Mouse (Mus musculus): Measurements from ENCODE around the gene Ddb2.
"Not testable (repeated sequence)": the region's sequence is repeated elsewhere in the genome, so short reads cannot be mapped to it uniquely, and the experiment has no call there.

The Ddb2 gene

DNA sequence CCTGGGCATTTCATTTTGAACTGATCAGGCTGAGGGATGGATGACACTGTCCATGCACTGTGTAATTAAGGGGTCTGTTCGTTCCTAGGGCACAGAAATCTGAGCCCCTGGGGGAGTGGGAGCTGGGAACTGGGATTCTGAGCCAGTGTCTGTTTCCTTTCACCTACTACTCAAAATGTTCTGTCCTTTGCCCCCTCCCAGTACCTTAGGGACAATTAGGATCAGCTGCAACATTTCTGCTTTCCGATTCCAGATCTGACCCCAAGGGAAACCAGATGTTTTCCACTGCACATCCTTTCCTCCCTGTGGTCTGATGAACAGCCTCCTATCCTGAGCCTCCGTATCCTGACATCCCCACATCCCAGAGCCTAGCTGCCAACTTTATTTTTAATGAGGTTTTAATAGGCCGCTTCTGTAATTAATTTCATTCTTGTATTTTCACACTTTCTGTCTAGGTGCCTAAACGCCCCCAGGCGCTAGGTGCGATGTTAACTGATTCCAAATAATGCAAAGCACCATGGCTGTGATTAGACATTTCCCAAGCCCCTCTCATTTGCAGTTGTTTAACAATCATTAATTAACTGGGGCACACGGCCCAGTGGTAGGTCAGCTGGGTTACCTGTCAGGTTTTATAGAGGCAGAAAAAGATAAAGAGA is 18.1 kb upstream of the Ddb2 start:
- no peak for DNase-seq

DNA sequence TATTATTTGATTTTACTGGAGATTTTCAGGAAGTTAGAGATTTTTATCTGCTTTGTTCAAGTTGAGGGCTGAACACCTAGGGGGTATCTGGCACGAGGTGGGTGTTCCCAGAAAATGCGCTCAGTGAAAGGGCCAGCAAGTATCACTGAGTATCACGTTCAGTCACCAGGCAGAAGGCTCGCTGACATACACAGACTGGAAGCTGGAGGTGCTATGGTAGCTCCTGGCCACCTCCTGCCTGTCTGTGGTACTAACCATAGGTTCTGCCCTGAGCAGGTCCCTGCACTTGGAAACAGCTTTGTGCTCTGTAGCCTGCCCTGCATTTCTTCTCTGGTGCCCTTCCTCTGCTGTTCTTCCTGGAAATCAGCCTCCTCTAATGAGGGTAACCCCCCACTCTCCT is 15.7 kb upstream of the Ddb2 start:
- DNase-seq: no peak

DNA sequence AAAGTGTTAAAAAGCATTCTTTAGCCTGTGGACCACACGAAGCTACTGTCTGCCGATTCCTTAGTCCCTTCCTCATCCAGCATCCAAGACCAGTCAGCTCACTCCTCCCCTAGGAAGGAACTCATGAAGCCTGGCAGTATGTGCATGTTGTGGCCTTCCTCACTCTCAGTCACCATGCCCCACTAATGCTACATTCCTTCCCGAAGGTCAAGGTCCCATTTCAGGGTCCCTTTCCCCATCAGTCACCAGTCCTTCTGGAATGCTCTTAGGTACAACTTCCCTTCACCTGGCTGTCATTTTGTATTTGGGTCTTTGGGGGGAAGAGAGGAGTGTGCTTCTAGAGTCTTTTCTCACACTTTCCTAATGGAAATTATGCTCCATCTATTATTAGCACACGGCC is 15.2 kb upstream of the Ddb2 start:
- DNase-seq: no peak

DNA sequence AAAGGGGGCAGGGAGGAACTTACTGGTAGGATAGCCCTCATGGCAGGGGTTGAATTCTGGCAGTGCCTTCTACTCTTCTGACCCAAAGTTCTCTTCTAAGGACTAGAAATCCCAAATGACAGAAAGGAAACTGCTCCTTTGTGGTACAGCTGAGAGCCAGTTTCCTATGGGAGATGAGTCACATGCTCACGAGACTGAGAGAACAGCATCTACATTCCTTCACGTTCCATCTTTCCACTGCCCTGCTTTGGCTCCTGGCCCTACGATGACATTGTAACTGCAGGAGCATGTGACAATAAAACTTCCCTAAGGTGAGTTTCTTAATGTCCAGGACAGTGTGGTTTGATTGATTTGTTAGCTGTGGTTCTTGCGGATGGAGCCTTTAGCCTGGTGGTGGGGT is 11.6 kb upstream of the Ddb2 start:
- no peak for DNase-seq

DNA sequence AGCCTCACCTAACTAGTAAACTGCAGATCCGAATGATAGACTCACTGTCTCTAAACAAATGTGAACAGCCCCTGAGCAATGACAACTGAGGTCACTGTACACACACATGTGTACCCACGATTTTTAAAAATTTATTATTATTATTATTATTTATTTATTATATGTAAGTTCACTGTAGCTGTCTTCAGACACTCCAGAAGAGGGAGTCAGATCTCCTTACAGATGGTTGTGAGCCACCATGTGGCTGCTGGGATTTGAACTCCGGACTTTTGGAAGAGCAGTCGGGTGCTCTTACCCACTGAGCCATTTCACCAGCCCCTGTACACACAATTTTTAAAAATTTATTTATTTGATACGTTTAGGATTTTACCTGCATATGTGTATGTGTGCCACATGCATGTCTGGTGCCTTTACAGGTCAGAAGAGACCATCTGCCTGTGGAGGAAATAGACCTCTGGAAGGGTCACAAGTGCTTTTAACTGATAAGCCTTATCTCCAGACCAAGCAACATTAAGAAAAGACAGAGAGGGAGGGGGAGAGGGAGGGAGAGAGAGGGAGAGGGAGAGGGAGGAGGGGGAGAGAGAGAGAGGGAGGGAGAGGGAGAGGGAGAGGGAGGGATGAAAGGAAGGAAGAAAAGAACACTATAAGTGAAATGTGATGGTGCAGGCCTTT is 7.9 kb upstream of the Ddb2 start:
- no peak for DNase-seq

DNA sequence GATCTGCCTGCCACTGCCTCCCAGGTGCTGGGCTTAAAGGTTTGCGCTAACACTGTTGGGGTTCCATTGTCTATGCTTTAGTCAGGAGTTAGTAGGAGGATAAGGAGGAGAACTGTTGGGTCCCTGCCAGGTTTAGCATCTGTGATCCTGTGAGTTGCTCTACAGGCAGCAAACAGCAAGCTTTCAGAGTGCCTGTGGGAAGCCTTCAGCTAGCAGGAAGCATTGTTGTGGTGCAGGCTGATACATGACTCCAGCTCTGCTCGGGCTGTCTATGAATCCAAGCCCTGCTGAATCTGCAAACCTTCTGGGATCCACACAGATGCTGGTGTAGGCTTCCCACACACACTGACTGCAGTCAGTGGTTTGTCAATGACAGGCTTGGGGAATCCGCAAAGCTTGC is 6.6 kb upstream of the Ddb2 start:
- no peak for DNase-seq

DNA sequence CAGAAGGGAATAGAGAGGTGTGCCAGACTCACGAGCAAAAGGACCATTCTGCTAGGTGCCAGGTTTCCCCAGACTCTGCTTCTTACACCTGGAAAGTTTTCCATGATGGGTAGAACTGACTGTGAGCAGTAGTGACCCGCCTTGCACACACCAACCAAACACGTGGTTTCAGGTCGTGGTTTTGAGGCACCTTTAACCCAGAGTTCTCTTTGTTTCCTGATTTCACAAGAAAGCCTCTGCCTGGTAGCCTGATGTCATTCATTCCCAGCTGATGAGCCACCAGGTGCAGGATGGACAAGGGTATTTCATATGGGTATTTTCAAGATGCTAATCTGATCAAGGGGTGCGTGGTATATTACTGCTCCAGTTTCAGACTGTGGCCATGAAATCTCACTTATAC is 5.8 kb upstream of the Ddb2 start:
- DNase-seq: no peak

DNA sequence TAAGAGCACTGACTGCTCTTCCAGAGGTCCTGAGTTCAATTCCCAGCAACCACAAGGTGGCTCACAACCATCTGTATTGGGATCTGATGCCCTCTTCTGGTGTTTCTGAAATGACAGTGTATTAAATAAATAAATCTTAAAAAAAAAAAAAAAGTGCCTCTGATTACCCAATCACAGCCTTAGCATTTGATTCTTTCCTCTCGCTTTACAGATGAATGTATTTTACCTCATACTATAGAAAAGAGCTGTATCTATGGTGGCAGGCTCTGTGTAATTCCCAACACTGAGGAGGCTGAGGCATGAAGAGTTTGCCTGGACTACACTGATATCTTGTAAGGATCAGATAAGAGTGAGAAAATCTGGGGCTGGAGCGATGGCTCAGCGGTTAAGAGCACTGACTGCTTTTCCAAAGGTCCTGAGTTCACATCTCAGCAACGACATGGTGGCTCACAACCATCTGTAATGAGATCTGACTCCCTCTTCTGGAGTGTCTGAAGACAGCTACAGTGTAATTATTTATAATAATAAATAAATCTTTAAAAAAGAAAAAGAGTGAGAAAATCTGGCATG is 814 bp upstream of the Ddb2 start:
- not testable (repeated sequence) for DNase-seq

DNA sequence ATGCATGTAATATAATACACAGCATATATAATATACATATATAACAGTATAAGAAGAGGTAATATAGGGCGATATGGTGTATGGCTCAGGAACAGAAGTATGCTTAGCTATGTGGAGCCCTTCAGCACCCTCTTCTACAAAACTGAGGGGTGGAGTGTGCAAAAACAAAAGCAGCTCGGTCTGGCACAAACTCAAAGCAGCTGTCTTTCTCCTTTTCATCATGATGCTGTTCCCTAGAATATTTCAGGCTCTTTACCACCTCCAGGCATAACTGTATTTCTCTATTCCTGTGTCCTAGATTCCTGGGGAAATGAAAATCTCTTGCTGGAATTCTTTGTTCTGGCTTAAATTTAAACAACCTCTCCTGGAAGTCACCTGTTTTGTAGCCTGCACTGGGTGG is 7.0 kb downstream of the Ddb2 start:
- no peak for DNase-seq

DNA sequence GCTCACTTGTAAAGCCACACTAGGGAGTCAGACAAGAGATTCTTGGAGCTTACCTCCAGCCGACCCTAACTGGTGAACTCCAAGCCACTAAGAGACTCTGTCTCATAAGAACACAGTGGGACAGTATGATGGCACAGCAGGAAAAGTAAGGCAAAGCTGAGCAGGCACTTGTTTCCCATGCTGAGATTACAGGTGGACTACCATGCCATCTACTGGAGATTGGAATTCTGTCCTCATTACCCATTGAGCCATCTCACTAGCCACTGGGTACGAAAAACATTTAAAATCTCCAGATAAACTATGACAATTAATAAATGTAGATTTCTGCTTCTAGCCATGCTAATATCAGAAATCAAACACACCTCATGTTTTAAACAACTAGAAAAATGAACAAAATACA is 13.2 kb downstream of the Ddb2 start:
- no peak for DNase-seq

DNA sequence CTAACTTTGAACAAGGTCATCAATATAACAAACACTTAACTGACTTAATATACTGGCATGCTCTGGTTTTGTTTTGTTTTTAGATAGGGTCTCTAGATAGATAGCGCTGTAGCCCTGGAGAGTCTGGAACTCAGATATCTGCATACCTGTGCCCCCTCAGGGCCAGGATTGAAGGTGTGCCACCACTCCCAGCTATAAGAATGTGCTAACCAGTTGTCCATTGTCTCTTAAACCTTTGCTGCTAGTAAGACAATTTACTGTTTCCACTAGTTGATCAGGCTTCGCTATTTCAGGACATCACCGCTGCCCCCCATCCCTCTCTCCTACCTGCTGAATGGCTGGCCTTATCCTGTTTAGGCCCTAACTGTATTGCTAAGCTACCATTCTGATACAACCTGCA is 16.3 kb downstream of the Ddb2 start:
- no peak for DNase-seq

DNA sequence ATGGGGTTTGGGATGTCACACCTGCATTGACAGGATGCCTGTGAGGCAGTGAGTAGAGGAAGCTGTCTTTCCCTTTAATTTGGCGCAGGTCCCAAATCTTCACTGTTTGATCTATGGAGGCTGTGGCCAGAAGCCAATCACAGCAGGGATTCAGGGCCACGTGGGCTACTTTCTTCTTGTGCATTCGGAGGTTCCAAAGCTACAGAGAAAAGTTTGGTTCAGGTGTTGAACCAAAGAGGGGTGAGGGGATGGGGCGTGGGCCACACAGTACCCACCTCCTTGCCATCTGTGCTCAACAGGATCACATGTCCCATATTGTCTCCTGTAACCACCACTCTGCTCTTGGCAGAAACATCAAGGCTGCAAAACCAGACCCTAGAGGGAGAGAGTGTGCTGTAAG is 19.8 kb downstream of the Ddb2 start:
- no peak for DNase-seq

DNA sequence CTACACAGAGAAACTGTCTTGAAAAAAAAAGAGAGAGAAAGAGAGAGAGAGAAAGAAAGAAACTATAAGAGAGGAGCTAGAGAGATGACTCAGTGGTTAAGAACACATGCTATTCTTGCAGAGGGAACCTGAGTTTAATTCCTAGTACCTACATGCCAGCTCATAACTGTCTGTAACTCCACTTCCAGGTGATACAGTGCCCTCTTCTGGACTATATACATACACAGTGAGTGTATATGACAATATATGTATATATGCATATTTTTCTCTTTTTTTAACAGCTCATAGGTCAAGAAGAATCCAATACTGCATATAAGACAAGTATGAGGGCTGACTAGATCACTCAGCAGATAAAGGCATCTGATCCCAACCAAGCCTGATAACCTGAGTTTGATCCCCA is 23.5 kb downstream of the Ddb2 start:
- no peak for DNase-seq

DNA sequence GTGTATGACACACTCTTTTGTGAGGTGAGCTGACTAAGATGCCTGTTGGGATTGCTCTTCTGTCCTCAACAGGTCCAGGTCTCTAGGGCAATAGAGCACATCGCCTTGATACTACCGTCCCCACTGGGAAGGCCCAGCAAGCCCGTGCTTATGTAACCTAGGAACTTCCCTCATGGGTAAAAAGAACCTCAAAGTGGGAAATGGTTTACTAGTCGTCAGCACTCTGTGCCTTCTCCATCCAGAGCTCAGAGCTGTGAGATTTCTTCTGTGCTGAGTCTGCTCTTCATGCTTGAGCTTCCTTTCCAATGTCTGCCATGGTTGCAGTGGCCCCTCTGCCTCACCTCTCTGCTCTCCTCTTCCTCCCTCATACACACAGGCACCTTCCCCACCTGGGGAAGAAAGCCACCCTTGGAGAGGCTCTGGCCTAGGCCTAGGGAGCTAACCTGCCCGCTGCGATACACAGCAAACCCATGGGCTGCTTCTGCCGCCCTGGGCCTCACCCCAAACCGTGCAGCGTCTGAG is 30.5 kb downstream of the Ddb2 start:
- DNase-seq: no peak

DNA sequence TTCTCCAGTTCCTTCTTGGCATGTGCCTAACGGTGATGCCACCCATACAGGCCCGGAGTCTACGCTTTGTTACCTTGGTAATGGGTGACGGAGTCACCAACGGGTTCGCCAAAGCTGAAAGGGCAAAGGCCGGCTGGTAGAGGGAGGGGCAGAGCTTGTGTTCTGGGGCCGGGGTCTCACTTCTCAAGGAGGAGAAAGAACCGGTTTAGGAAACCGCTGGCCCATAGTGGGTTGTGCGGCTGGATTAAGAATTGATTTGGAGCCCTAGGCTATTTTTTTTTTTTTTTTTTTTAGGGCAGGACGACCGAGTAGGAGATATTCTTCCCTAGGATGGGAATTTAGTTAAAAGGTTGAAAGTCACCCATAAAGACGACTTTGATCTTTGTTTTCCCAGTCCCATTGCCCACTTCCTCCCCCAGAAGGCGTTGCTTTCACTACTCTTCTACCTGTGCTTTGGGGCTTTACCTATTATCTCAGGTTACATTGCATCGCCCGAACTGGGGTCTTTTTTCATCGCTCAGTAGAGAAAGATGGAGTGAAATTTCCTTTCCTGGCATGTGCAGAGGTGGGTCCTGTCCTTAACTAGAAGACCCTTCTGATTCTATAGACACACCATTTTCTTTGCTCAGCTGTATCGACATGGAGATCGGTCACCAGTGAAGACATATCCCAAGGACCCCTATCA is 33.7 kb downstream of the Ddb2 start:
- no peak for DNase-seq

DNA sequence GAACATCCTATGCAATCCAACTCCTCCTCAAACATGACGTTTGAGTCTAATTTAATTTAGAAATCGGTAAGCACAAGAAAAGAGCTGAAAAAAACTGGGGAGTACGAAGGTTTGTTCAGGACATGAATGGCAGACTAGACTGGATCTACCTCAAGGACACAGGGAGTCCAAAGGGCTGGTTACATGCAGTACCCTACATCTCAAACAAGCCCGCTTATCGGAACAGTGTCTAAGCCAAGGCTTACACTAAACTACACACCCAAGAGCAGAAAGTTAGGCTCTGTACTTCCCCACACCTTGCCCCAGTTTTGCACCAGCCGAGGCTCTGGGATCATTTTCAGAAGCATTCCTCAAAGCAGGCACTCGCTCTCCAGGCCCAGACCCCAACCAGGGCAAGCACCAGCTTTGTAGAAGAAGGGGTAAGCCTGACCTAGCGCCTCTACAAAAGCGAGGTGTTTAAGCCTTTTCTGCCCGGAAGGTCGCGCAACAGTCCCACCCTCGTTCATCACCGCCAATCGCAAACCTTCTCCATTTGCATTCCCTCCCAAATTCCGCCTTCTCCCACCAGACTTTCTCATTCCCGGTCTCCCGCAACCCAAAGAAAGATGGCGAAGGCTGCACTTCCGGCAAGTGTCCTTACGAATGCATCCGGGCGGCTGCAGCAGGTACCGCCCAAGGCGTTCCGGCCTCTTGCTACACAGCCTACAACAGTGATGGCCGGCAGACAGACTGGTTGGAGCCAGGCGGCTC is 34.4 kb downstream of the Ddb2 start, which contains the start of the genes Nr1h3 and Acp2:
Gene Nr1h3 (minus strand): TSS at position 613 of the 750 bp plus-strand sequence.
Gene Acp2 (plus strand): TSS at position 664 of the 750 bp plus-strand sequence.
- peak; percentile 94 for DNase-seq

DNA sequence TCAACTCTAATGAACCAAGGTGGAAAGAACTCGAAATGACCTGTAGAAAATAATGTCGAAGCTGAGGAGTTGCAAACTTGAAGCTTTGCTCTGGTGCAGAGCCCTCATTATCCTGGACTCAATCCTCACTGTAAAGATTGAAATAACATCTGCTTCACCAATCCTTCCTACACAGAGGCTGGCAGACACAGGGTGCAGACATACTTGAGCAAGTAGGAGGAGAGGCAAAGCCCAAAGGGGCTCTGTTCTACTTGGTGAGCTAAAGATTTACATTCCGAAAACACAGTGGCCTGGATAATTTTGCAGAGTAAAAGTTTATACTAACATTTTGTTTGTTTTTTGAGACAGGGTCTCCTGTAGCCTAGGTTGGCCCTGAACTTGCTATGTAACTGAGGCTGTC is 37.9 kb downstream of the Ddb2 start:
- no peak for DNase-seq

DNA sequence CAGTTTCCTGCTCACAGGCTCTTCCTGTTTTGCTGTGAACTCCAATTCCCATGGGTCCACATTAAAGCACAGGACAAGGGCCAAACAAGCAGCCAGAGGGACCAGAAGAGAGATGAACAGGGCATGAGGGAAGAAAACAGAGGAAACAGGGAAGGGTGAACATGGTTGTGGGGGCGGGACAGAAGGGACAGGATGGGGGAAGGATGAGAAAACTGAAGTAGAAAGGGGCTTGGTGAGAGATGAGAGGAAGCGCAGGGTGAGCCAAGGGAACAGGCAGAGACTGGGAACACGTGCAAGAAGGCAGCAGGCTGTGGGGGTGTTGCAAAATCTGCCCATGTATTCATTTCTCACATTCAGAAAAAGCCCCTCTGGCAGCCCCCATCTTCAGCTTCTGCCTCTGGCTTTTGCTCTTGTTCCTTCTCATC is 40.2 kb downstream of the Ddb2 start:
- DNase-seq: peak; percentile 63

DNA sequence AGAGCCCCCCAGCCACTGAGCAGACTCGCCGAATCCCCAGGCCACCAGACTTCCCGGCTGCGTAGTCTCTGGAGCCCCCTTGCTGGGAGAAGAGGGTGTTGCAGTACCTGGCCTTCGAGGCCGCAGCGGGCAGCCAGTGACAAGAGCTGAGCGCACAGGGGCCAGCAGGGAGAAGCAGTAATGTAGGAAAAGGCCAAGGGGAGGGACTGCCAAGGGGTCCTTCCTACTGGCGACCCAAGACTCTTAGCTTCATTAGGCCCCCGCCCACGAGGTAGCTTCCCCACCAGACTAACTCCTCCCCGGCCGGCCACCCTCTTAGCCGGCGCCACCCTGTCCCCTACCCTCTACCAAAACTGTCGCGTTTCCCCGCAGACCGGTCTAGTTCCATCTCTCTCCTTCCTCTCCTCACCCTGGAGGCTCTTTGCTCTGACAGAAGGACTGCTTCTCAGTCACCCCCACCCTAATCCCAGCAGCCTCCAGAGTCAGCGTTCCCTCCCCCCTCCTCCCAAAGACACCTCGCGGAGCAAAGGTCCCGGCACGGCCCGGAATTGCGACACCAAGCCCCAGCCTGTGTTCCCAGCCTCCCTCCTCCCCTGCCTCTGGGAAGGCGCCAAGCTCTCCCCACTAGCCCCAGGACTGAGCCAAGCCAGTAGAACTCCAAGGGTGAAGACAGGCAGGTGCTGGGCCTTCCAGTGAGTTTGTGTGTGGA is 42.0 kb downstream of the Ddb2 start:
- DNase-seq: peak; percentile 88

DNA sequence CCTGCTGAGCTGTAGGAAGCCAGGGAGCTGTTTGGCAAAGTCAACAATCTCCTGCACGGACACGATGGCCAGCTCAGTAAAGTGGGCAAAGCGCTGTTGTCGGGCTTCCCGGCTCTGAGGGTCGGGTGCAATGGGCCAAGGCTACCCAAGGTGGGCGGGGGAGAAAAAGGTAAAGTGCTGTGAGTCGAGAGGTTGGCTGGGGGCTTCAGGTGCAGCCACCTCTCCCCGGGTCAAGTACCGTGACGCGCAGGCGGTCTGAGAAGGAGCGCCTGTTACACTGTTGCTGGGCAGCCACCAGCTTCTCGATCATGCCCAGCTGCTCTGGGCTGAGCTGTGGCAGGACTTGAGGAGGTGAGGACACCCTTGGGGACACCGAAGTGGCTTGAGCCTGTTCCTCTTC is 46.3 kb downstream of the Ddb2 start:
- DNase-seq: no peak

DNA sequence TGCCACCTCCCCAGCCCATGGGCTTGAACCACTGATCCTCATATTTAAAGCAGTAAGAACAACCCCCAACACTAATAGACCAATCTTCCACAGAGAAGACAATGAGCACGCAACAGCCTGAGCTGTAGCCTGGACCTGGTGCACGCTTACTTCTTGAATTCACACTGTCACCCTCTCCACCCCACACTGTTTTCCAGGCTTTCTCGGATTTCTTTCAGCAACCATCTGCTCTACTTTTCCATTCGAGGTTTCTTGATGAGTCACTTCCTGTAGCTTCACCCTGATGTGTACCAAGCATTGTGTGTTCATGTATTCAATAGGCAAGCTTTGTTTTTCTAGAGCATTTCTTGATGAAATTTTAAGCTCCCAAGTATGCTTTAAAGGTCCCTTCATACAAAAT is 49.4 kb downstream of the Ddb2 start:
- DNase-seq: no peak

DNA sequence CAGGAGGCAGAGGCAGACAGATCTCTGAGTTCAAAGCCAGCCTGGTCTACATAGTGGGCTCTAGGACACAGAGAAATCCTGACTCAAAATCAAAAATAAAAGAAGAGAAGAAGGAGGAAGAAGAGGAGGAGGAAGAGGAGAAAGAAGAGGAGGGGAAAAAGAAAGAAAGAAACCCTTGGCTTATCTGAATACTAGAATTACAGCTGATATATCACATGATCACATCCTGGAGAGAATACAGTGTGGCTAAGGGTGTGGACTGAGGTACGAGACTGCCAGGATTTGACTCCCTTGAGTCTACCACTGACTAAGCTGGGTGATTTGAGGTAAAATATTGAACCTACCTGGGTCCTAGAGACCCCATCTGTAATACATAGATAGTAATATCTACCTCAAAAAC is 50.6 kb downstream of the Ddb2 start:
- no peak for DNase-seq
